Comparison of ENCODE assay signal across 8 mouse cellular contexts in the genomic region with DNA sequence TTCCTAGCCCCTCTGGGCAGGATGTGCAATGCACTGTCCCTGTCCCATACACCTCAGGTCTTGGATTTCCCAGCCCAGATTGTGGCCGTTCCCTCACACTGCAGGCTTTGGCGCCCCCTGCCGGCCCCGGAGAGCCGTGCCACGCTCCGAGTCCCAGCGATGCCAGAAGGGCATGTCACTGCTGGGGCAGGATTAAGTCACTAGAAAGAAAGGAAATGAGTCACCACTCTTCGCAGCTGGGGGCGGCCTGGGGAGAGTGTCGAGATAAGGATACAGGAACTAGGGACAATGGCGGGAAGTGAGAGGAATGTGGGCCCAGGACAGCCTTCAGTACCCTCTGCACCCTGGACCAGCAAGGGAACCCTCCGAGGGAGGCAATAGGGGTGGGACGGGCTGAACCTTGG. TPM values are rescaled to one million over a fixed set of nuclear protein-coding genes. Genes with fewer than 3 reads are reported as not detected.
A peak's percentile ranks its signal among the peaks of the same experiment; 100 is the strongest.
DNase-seq lines count a peak whose midpoint lies in the region; ATAC-seq lines count a peak whose summit lies in the region.

No protein-coding gene starts in this region.

- ATAC-seq in hindbrain, embryonic 13.5 days (ENCODE audit: low FRiP score), result 0 out of 2 replicates have a peak, but pooled peaks have one; percentile 46

- H3K27me3 ChIP-seq in hindbrain, embryonic 13.5 days, result no peaks in the 10 kb centered on the region

- 12% methylated on average over 14 of the region's 14 CpGs for WGBS in hindbrain, embryonic 13.5 days

- DNase-seq in Muller cell, postnatal 12 days (ENCODE audit: inconsistent ontology term), result peak; percentile 95
- DNase-seq in cerebellum, adult 9-11 months, result peak; percentile 79
- DNase-seq in frontal cortex, postnatal 14 days (ENCODE audit: low spot score in 2 of 2), result peak; percentile 75 to 89
- peak; percentile 97 to 99 for DNase-seq in layer of hippocampus, postnatal 25 days (ENCODE audit: extremely low spot score in 1 of 2, low spot score in 1 of 2)
- peak; percentile 97 for DNase-seq in lung, postnatal 14 days
- peak; percentile 93 for DNase-seq in ovary, postnatal 36 days (ENCODE audit: low spot score)
- peak; percentile 92 for DNase-seq in thymus, postnatal 25 days

- H3K4me1 ChIP-seq in hindbrain, embryonic 13.5 days (replicated peaks), result no peaks in the 10 kb centered on the region

- H3K9me3 ChIP-seq in hindbrain, embryonic 13.5 days, result no peaks in the 10 kb centered on the region

- no peak overlapping the region for H3K27ac ChIP-seq in hindbrain, embryonic 13.5 days

- H3K36me3 ChIP-seq in hindbrain, embryonic 13.5 days, result no peaks in the 10 kb centered on the region

- H3K4me2 ChIP-seq in hindbrain, embryonic 13.5 days, result no peak overlapping the region

- no peak overlapping the region for H3K4me3 ChIP-seq in hindbrain, embryonic 13.5 days

- no peak overlapping the region; the same call in 1 of the 2 replicates for H3K9ac ChIP-seq in hindbrain, embryonic 13.5 days

RNA-seq across cellular contexts. Expression of a gene that starts 40.5 kb away (rescaled TPM):
- polyA plus RNA-seq in hindbrain, embryonic 13.5 days (2015; fragmentation: Nextera tagmentation; extraction: Ambion mirVana), result 571 and 597 TPM in 2 replicates
- total RNA-seq in layer of hippocampus, postnatal 25 days (2021), result 10 to 100 TPM; 68.1 to 92.0 TPM
